Mouse (Mus musculus) cerebellum, adult 2 months (tissue): ENCODE measurements at regions not wholly inside any gene's neighbourhood (a gene's known extent, or its start where the extent isn't known, plus 50 kb on each side); places are given as distances from the start of the nearest gene placed in this dataset.

Experiments used
- CTCF ChIP-seq: fragments of 200-500 bp; IDR thresholded peaks from 2 replicates; pipeline ENCODE4 v1.5.1; 2011; ENCODE audit warnings: low read depth, mild to moderate bottlenecking, control low read depth, low read length, moderate library complexity, borderline replicate concordance; ENCODE audit not compliant: insufficient read depth
- POLR2A ChIP-seq: fragments of 200-500 bp; IDR thresholded peaks from 2 replicates; pipeline ENCODE4 v1.6.1; 2011; ENCODE audit warnings: low read length, control low read depth, borderline replicate concordance; ENCODE audit not compliant: insufficient read depth

DNA sequence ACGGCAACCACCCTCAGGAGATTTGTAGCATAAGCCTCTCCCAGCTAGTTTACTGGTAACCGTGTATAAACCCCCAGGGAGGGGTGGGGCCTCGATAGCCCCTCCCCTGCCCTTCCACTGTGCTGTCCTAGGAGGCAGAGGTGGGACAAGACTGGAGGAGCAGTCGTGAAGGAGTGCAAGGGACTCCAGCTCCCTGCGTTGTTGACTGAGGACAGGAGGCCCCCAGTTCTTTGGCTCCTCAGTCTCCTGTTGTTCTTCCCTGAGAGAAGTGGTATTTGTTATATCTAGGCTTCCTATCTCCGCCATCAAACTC lies 58.5 kb upstream of the Zfp217 start:
- TF ChIP-seq CTCF: no peak
- TF ChIP-seq POLR2A: no peak
